Mouse (Mus musculus): ENCODE data around the gene Trim7.
"Not testable (repeated sequence)": the region's sequence is repeated elsewhere in the genome, so short reads cannot be mapped to it uniquely, and the experiment has no call there.

The Trim7 gene

DNA sequence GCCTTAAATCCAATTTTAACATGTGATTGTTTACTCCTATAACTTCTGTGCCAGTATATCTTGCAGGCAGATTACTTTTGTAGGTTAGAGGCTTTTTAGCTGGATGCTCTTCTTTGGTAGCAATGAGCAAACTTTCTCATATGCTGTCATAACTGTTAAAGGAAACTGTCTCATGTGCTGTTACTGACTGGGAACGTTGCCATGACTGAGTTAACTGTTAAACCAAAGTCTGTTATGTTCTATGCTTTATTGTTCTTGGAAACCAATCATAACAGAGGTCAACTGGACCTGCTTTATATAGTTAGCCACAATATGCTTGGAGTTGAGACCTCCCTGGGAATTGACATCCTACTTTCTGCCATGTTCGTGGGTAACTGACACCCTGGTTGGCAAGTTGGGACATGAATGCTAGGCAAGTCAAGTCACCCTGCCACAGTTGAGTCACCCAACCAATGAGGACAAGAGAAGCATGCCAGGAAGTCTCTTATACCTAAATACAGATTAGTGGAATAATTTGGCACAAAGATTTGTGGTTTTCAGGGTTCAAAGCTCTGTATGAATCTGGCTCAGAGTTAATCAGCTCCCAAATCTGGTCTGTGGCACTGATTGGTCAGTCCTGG lies 73.0 kb downstream of the Trim7 start:
- DNase-seq (ENCODE audit: low spot score in 2 of 2) = no peak

DNA sequence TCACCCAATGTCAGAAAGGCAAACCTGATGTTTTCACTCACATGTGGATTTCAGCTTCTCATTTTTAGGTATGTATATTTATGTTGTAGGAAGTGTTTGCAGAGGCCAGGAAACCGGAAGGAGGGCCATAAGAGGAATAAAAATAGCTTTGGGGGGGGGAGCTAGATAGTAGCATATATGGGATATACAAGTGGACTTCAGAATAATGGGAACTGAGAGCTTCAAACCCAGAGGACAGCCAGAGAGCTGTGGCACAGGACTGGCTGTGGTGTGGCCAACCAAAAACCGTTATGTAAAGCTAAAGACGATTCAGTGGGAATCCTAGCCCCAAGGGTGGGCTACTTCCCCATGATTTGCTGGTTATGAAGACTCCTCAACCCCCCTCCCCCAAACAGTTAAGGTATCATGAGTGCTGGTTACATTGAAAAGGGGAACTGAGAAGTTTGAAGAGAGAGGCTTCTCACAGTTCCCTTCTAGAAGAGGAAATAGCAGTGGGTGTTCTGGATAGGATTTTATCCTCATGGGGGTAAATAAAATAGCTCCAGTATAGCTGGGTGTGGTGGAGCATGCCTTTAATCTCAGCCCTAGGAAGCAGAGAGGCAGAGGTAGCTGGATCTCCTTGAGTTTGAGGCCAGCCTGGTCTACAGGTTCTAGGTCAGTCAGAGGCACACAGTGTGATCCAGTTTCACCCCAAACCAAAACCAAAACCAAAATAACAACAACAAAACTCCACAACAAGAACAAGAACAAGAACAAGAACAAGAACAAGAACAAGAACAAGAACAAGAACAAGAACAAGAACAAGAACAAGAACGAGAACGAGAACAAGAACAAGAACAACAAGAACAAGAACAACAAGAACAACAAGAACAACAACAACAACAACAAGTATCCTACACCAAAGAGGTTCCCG lies 75.0 kb downstream of the Trim7 start:
- DNase-seq (ENCODE audit: low spot score in 2 of 2) = not testable (repeated sequence)

DNA sequence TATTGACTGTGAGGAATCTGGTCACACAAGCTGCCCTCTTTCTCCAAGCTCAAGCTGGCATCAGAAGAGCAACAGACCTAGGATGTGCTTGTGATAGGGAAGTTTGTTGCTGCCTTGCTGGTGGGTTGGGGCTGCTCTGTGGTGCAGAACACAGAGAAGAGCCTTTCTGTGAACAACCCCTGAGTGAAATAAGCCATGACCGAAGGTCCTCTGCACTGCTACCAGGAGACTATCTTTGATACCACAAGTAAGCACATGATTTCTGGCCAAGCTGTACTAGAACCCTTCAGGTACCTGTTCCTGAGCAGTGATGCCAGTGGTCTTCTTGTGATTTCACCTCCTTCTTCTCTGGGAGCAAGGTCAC lies 75.6 kb downstream of the Trim7 start:
- not testable (repeated sequence) for DNase-seq (ENCODE audit: low spot score in 2 of 2)
